Mouse (Mus musculus) B cell, adult 62 days (primary cell): Measurements from ENCODE around the gene Asic3. TPM values are rescaled to one million over a fixed set of nuclear protein-coding genes. Genes with fewer than 3 reads are reported as not detected.

Source experiments
- total RNA-seq: library from RNA; stranded (reverse); gene quantifications from 4 replicates; pipeline ENCODE4 v1.2.4, GENCODE M21; 2023

The Asic3 gene
- 0.34 to 0.80 TPM (median 0.49 TPM) in 3 of 4 replicates, not detected in the other for total RNA-seq

GRCm38 (mm10) chr5:24413042-24413693, at the start of gene Asic3:
TSS of gene Asic3 (plus strand) at chr5:24413392.

GRCm38 (mm10) chr5:24364508-24364907, 48.7 kb upstream of the Asic3 start, which contains the start of gene Nos3:
TSS of gene Nos3 (plus strand) at chr5:24364810.

GRCm38 (mm10) chr5:24391864-24392263, 21.3 kb upstream of the Asic3 start, which contains the start of gene Atg9b:
TSS of gene Atg9b (minus strand) at chr5:24392143.

GRCm38 (mm10) chr5:24393392-24393997, 19.7 kb upstream of the Asic3 start, which contains the start of gene Abcb8:
TSS of gene Abcb8 (plus strand) at chr5:24393663.

GRCm38 (mm10) chr5:24423129-24424003, 10.2 kb downstream of the Asic3 start, which contains the start of the genes Cdk5 and Slc4a2:
TSS of gene Cdk5 (minus strand) at chr5:24423530.
TSS of gene Slc4a2 (plus strand) at chr5:24423837.

GRCm38 (mm10) chr5:24444746-24445427, 31.7 kb downstream of the Asic3 start, which contains the start of gene Fastk:
TSS of gene Fastk (minus strand) at chr5:24445287.

GRCm38 (mm10) chr5:24447624-24448298, 34.6 kb downstream of the Asic3 start, which contains the start of gene Tmub1:
TSS of gene Tmub1 (minus strand) at chr5:24447854.

GRCm38 (mm10) chr5:24452030-24452690, 39.0 kb downstream of the Asic3 start, which contains the start of gene Agap3:
TSS of gene Agap3 (plus strand) at chr5:24452177.

Other genes with a start within 250 kb of the Asic3 start
- 13.7 to 16.9 TPM (median 16.0 TPM) in 4 replicates for gene Nupl2, start 248.4 kb upstream of the Asic3 start, total RNA-seq
- gene Kcnh2, start 61.8 kb upstream of the Asic3 start, total RNA-seq = not detected in 4 replicates
- gene Nos3, start 48.6 kb upstream of the Asic3 start, total RNA-seq = 0.15 to 0.40 TPM in 2 of 4 replicates, not detected in the others
- gene Atg9b, start 21.2 kb upstream of the Asic3 start, total RNA-seq = not detected in 4 replicates
- gene Abcb8, start 19.7 kb upstream of the Asic3 start, total RNA-seq = 19.2 to 30.7 TPM (median 25.6 TPM) in 4 replicates
- 31.5 to 43.7 TPM (median 33.8 TPM) in 4 replicates for gene Cdk5, start 10.1 kb downstream of the Asic3 start, total RNA-seq
- gene Slc4a2, start 10.4 kb downstream of the Asic3 start, total RNA-seq = 54.4 to 79.1 TPM (median 68.6 TPM) in 4 replicates
- gene Fastk, start 31.9 kb downstream of the Asic3 start, total RNA-seq = 89.9 to 105 TPM (median 103 TPM) in 4 replicates
- 19.1 to 23.1 TPM (median 21.2 TPM) in 4 replicates for gene Tmub1, start 34.5 kb downstream of the Asic3 start, total RNA-seq
- gene Agap3, start 38.8 kb downstream of the Asic3 start, total RNA-seq = 41.8 to 52.0 TPM (median 49.9 TPM) in 4 replicates
- not detected in 4 replicates for gene Gbx1, start 113.8 kb downstream of the Asic3 start, total RNA-seq
- not detected in 4 replicates for gene Asb10, start 127.6 kb downstream of the Asic3 start, total RNA-seq
- not detected in 4 replicates for gene 4931409K22Rik, start 143.4 kb downstream of the Asic3 start, total RNA-seq
- gene Abcf2, start 164.1 kb downstream of the Asic3 start, total RNA-seq = 35.4 to 41.6 TPM (median 38.9 TPM) in 4 replicates
- 32.7 to 39.8 TPM (median 34.7 TPM) in 4 replicates for gene Chpf2, start 173.3 kb downstream of the Asic3 start, total RNA-seq
- gene Smarcd3, start 211.0 kb downstream of the Asic3 start, total RNA-seq = not detected in 4 replicates